Mouse (Mus musculus) brain, embryonic 18.5 days (tissue): ENCODE data around the gene Tead4.
"Not testable (repeated sequence)": the region's sequence is repeated elsewhere in the genome, so short reads cannot be mapped to it uniquely, and the experiment has no call there.

Experiments
- DNase-seq: peaks from one replicate; pipeline ENCODE4 v3.0.0-alpha.2; 2012; ENCODE audit warnings: low read depth, low spot score

Tead4 gene

GRCm38 (mm10) chr6:128237102-128237763 is 63.4 kb downstream of the Tead4 start:
- DNase-seq: no peak

GRCm38 (mm10) chr6:128236581-128236980 is 64.0 kb downstream of the Tead4 start:
- DNase-seq: no peak

DNA sequence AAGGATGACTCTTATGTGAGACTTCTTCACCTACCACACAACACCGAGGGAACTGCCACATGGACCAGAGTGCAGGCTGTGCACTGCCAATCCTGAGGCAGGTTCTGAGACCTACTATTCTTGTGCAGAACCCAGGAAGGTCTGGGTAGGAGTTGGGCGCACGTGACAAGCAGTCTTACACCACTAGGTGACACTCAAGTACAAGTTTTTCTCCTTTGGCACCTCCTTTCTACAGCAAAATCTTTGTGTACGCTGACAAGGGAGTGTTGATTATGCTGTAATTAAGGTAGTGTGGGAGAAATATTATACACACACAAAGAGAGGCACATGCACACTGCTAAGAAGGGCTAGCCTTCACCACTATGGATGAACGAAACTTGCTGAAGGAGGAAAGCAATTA is 66.4 kb downstream of the Tead4 start:
- DNase-seq: peak; percentile 34

- no peak for DNase-seq
Measured at GRCm38 (mm10) chr6:128232216-128232615, 68.4 kb downstream of the Tead4 start.

DNA sequence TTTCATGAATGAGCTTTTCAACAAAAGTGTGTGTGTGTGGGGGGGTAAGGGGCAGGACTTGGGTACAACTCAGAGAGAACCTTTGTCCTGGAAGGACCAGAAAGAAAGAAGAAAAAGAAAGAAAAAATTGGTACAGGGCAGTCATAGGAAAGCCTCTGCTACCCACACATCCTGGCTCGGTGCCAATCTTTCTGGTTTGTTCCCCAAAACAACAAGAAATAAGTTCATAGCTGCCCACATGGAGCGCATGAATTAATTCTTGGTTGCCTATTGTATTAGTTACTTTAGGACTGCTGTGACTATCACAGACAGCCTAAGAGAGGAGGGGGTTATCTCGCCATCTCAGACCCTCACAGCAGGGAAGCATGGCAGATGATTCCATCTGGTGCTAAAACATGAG is 68.9 kb downstream of the Tead4 start:
- no peak for DNase-seq

DNA sequence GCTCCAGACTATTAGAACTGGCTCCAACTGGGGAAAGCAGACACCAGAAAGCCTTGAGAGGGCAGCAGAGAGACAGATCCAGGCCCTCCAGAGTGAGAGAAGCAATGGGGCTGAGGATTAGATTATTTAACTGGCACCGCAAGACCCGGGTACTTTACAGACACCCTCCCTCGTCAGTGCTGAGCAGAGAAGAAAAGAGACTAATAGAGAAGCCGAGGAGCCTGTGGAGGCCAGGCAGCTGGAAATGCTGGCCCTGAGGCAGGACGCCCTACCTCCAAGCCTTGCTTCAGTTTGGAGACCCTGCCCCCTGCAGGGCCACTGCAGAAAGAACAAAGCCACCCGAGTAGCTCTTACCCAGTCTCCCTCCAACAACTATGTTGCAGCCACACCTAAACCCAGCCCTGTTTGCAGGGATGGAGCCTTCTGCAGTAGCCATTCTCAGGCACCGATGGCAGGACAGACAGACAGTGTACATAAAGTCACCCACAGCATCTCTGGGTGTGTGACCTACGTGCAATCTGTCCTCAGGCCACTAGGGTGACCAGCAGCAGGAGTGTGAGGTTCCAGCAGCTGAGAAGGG is 73.1 kb downstream of the Tead4 start:
- peak; percentile 3 for DNase-seq

- no peak for DNase-seq
Measured at GRCm38 (mm10) chr6:128226941-128227340, 73.7 kb downstream of the Tead4 start.

- DNase-seq: no peak
Measured at GRCm38 (mm10) chr6:128225846-128226176, 74.8 kb downstream of the Tead4 start.

- DNase-seq: no peak
Measured at GRCm38 (mm10) chr6:128225009-128225845, 75.4 kb downstream of the Tead4 start.

DNA sequence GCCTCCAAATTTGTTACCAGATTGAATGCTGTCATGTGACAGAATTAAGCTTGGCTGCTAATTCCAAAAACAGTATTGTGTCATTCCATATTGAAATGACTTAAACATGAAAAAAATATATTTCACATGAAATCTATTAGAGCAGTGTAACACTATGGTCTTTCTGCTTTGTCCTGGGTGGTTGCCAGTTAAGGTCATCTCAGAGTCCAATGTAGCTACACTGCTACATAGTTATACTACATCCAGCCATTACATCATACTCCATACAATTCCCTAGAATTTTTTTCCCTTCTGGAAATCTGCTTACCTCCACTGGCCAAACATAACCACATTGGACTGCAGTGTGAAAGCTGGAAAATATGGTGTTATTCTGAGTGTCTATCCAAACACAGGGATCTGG is 77.5 kb downstream of the Tead4 start:
- no peak for DNase-seq

- DNase-seq: not testable (repeated sequence)
Measured at GRCm38 (mm10) chr6:128215004-128215403, 85.6 kb downstream of the Tead4 start.

GRCm38 (mm10) chr6:128209199-128209598 is 91.4 kb downstream of the Tead4 start:
- DNase-seq: not testable (repeated sequence)

DNA sequence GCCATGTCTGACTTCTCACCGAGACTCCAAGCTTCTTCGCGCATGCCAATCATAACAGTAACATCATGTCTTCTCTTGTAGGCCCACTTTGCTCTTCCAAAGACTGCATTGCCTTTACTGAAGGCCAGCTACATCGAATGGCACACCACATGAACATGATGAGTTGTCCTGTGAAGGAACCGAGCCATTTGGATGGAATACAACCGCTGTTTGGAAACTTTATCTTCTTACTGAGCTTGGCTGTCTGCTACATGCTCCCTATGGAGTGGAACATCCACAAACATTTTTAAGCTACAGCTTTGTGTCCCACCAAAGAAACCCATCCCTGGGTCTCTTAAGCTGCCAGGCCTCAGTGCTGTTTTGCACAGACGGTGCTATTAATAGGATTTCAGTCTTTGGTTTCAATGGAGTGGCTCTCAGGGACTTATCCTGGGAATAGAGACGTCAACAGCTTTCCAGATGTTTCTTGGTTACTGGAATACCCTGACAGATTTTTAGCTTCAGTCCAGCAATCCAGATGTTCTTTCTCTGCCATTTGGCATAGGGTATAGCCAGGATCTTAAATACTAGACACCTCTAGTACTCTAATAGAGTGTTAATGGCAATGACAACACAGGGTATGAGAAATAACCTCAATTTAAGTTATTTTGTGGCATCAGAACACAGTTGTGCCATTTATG is 92.0 kb downstream of the Tead4 start:
- no peak for DNase-seq

- DNase-seq: no peak
Measured at GRCm38 (mm10) chr6:128203557-128203956, 97.1 kb downstream of the Tead4 start.

DNA sequence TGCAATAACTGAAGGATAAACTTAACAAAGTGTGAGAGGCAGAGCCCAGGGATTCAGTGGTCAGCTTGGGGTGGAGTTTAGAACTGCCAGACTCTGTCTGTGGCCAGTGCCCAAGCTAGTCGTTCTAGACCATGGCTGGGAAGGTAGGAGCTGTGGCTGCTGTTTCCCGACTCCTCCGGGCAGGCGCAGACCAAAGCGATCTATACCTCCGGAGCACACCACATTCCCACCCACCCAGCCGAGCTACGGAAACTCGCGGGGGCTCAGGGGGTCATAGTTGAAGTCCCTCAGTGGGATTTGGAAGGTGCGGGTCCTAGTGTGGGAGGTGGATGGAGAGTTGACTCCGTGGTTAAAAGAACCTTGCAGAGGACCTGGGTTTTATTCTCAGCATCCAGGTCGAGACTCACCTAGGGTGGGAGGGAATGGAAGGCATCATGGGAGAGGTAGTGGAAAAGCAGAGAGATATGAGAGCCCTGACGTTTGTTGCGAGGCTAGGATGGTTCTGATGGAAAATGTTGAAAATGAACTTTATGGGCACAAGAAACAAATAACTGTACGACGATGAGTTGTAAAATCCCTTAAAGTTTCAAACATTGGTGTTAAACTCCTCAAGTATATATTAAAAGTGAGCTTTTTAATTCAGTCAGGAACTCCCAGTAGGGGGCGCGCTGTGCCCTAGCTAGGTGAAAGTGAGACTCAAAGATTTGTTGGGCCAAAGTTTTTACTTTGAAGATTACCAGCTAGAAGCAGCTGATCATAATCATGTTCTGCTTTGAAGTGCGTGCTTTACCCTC is 99.6 kb downstream of the Tead4 start:
- no peak for DNase-seq

- peak; percentile 89 for DNase-seq
Measured at GRCm38 (mm10) chr6:128200116-128200846, 100.3 kb downstream of the Tead4 start.

DNA sequence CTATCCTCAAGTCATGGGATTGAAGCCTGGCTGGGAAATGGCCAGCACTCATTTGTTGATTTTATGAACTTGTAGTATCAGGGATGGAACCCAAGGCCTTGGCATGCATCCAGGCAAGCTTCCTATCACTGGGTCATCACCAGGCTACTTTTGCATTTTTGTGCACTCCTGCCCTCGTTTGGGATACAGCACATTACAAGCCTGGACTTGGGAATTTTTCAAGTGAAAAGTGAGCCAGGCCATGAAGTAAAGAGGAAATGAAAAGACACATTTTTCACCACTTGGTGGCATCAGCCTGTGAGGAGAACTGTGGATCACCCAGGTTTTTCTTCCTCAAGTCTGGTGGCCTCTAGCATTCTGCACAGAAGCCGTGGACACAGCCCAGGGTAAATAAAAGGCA is 117.1 kb downstream of the Tead4 start:
- DNase-seq: no peak

GRCm38 (mm10) chr6:128181176-128181575 is 119.4 kb downstream of the Tead4 start:
- DNase-seq: no peak

DNA sequence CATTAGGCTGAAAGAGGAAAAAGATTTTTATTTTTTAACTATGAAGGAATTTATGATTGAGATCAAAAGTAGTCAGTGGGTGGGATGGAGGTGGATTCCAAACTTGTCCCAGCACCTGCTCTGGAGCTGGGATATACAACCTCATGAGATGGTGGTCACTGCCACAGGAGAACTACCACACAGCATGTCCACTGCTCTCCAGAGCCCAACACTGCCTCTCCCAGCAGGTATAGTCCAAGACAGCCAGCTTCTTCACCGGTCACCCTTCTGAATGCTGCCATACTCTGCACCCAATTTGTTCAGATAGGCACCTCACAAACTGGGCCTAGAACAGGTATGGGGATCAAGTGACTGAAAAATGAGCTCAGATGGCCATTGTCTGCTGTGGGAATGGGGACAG is 121.0 kb downstream of the Tead4 start:
- DNase-seq: no peak

DNA sequence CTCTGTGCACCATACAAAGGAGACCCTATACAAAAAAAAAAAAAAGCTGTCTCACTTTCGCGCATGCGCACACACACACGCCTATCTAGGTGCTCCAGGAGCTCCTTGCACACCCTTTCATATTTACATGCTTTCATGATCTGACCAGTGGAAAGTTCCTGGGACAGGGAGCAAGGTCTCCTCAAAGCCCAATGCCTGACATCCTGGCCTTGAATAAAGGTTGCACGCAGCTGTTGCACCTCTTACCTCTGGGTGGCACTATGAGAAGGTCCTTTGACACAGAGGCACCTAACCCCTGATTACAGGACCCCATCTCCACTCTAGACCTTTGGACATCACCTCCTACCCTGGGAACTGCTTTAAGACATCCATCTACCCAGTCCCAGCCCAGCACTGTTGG is 121.4 kb downstream of the Tead4 start:
- no peak for DNase-seq

GRCm38 (mm10) chr6:128178681-128179080 is 121.9 kb downstream of the Tead4 start:
- DNase-seq: no peak
